Mouse (Mus musculus) spleen, adult 2 months (tissue): ENCODE data around the gene Kirrel3.

ENCODE experiments used
- CTCF ChIP-seq: fragments of 200-500 bp; IDR thresholded peaks from 2 replicates; pipeline ENCODE4 v1.5.1; 2011; ENCODE audit warnings: mild to moderate bottlenecking, inconsistent platforms; ENCODE audit not compliant: insufficient read depth, insufficient read length, insufficient replicate concordance; ENCODE audit errors: extremely low read depth
- POLR2A ChIP-seq: fragments of 200-500 bp; IDR thresholded peaks from 2 replicates; pipeline ENCODE4 v1.6.1; 2011; ENCODE audit warnings: low read depth, low read length, inconsistent platforms

DNA sequence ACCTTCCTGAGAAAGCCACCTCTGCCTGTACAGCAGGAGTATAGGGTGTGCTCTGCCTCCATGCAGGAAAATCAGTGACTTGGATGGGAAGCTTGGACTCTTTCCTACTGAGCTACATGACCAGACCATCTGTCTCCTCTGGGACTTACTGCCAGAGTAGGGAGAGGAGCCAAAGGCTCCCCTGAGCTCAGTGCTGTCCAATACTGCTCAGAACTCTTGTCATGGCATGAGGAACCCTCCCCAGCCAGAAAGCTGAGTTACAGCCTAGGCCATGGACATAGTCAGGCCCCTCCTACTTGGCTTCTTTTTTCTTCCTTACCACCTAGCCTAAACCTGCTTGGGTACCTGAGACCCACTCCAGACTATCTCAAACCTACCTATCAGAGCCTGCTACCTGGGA lies 285.7 kb downstream of the Kirrel3 start:
- TF ChIP-seq CTCF (no peak), POLR2A (no peak)
